Mouse (Mus musculus) heart, embryonic 10.5 days (tissue): ENCODE measurements around the gene Sema4g. TPM values are rescaled to one million over a fixed set of nuclear protein-coding genes. Genes with fewer than 3 reads are reported as not detected.
A peak's percentile ranks its signal among the peaks of the same experiment; 100 is the strongest.

Source experiments
- DNase-seq: peaks from one replicate; pipeline ENCODE4 v3.0.0-alpha.2; 2017; ENCODE audit warnings: low spot score
- H3K27ac ChIP-seq: fragments of 300-500 bp; sonication (generic); 2 replicates; pipeline ENCODE4 v1.5.1; 2016; ENCODE audit warnings: mild to moderate bottlenecking
- H3K27me3 ChIP-seq: fragments of 300-500 bp; sonication (generic); 2 replicates; pipeline ENCODE4 v1.6.1; 2016; ENCODE audit warnings: mild to moderate bottlenecking; ENCODE audit not compliant: poor library complexity, insufficient read depth, severe bottlenecking
- H3K36me3 ChIP-seq: fragments of 300-500 bp; sonication (generic); 2 replicates; pipeline ENCODE4 v1.6.1; 2016; ENCODE audit warnings: mild to moderate bottlenecking, moderate library complexity
- H3K4me1 ChIP-seq: fragments of 300-500 bp; sonication (generic); 2 replicates; pipeline ENCODE4 v1.6.1; 2016; ENCODE audit warnings: mild to moderate bottlenecking
- H3K4me3 ChIP-seq: fragments of 300-500 bp; sonication (generic); 2 replicates; pipeline ENCODE4 v1.5.1; 2016; ENCODE audit warnings: mild to moderate bottlenecking, moderate library complexity
- H3K9me3 ChIP-seq: fragments of 300-500 bp; sonication (generic); 2 replicates; pipeline ENCODE4 v1.6.1; 2016; ENCODE audit warnings: mild to moderate bottlenecking, moderate library complexity
- WGBS: fragments of 180-500 bp; shearing (Covaris S2); methylation state at CpG from one replicate; pipeline ENCODE4 v1.1.7; 2016; 5-methylcytosine and 5-hydroxymethylcytosine counted together
- polyA plus RNA-seq: library from polyadenylated mRNA; unstranded; fragments of >200 nt; fragmentation: Nextera tagmentation; extraction: Ambion mirVana; gene quantifications from 2 replicates; pipeline ENCODE4 v1.2.1, GENCODE M21; 2016

The Sema4g gene
- polyA plus RNA-seq, 1 experiment from 2014 or later: 3.4 TPM

DNA sequence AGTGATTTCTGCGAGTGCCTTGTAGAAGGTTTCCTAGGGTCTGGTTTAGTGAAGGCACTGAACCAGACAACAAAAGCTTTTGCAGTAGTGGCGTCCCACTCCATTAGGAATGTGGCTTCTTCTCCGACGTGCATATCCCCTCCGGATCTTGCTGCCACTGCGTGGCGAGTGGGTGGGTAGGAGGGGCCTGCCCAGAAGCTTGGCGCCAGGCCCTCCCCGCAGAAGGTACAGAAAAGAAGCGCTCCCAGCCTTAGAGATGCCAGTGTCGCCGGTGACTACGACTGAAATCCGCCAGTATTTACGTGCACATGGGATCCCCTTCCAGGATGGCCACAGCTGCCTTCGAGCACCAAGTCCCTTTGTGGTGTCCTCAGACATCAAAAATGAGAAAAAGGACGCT lies 18.1 kb downstream of the Sema4g start:
- Histone ChIP-seq H3K27ac (peak overlapping the region; percentile 88), H3K4me1 (peaks cover 24% of the 10 kb centered on the region), H3K4me3 (peak overlapping the region; percentile 91), H3K27me3 (no peaks in the 10 kb centered on the region), H3K36me3 (peaks cover 60% of the 10 kb centered on the region), H3K9me3 (no peaks in the 10 kb centered on the region)
- WGBS: 40% methylated on average over 17 of the region's 17 CpGs
- no peak for DNase-seq

DNA sequence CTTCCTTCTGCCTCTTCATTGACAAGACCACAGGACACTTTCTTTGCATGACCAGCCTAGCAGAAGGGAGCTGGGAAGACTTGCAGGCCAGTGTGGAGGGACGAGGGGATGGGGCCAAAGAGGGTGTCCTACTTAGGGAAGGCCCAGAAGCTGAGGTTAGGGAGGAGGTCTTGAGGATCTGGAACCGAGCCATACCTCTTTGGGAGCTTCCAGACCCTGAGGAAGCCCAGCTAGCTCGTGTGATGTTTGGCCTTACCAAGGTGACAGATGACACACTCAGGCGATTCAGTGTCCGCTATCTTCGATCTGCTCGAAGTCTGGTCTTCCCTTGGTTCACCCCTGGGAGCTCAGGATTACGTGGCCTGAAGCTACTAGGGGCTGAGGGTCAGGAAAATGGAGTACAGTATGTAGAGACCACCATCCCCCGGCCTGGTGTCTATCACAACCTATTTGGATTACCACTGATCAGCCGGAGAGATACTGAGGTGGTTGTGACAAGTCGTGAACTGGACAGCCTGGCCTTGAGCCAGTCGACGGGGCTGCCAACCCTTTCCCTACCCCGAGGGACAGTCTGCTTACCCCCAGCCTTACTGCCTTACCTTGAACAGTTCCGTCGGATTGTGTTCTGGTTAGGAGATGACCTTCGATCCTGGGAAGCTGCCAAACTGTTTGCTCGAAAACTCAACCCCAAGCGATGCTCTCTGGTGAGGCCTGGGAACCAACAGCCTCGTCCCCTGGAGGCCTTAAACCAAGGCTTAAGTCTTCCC lies 18.7 kb downstream of the Sema4g start:
- peaks cover 24% of the 10 kb centered on the region for H3K4me1 ChIP-seq
- peak overlapping the region; percentile 91 for H3K4me3 ChIP-seq
- WGBS: 88% methylated on average over 20 of the region's 20 CpGs
- H3K27ac ChIP-seq: peak overlapping the region; percentile 88
- H3K9me3 ChIP-seq: no peaks in the 10 kb centered on the region
- peaks cover 64% of the 10 kb centered on the region for H3K36me3 ChIP-seq
- no peaks in the 10 kb centered on the region for H3K27me3 ChIP-seq
- DNase-seq: no peak

DNA sequence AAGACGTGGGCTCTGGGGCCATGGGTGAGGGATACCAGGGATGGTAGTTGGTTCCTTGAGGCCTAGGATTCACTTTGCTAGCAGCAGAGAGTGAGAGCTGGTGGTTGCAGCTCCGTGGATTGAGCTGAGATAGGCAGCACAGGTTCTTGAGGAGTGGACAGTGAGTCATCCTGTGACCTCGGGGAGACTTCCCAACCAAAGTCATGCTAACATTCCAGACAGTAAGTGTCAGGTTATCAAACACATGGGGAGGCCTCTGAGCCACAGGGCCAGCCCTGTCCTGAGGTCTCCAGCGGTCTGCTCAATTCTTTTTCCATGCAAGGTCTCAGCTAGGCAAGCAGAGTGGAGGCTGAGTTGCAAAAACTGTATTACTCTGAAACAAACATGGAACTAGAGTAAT lies 21.7 kb downstream of the Sema4g start:
- WGBS: 83% methylated on average over 4 of the region's 4 CpGs
- peaks cover 37% of the 10 kb centered on the region for H3K4me1 ChIP-seq
- no peak overlapping the region for H3K4me3 ChIP-seq
- no peaks in the 10 kb centered on the region for H3K27me3 ChIP-seq
- no peak for DNase-seq
- no peak overlapping the region for H3K27ac ChIP-seq
- H3K9me3 ChIP-seq: no peaks in the 10 kb centered on the region
- peaks cover 44% of the 10 kb centered on the region for H3K36me3 ChIP-seq

DNA sequence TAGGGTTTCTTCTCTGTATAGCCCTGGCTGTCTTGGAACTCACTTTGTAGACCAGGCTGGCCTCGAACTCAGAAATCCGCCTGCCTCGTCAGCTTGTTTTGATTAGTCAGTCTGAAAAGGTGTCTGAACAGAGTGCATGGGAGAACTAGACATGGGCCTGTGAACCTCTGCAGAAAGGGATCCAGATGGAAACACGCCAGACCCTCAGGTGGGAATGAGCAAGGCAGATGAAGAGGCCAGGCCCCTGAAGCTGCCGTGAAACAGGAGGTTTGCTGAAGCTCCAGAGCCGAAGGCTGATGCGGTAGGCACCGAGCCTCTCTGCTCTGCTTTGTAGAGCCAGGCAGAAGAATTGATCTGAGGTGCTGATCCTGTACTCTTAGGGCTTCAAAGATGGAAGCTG lies 23.3 kb downstream of the Sema4g start:
- DNase-seq: no peak
- peaks cover 46% of the 10 kb centered on the region for H3K4me1 ChIP-seq
- no peaks in the 10 kb centered on the region for H3K27me3 ChIP-seq
- no peak overlapping the region for H3K27ac ChIP-seq
- peaks cover 44% of the 10 kb centered on the region for H3K36me3 ChIP-seq
- 81% methylated on average over 8 of the region's 8 CpGs for WGBS
- no peaks in the 10 kb centered on the region for H3K9me3 ChIP-seq
- H3K4me3 ChIP-seq: no peak overlapping the region

DNA sequence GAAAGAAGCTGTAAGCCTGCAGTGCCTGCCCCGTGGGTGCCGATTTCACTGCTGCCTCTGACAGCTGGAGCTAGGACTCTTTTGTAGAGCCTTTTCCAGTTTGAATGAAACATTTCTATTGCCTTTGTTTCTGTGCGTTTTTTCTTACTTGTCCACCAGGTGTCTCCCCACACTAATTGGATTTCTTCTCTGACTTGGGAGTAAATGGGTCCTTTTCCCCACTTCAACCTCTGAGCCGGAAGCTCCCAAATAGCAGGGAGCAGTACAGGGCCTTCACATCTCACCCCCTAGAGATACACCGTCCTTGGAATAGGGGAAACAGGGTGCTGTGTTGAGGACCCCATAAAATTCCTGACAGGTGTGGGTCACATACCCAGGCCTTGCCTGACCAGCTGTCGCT lies 23.7 kb downstream of the Sema4g start:
- Histone ChIP-seq H3K27me3 (no peaks in the 10 kb centered on the region), H3K9me3 (no peaks in the 10 kb centered on the region), H3K27ac (no peak overlapping the region), H3K4me1 (peaks cover 45% of the 10 kb centered on the region), H3K36me3 (peaks cover 44% of the 10 kb centered on the region), H3K4me3 (no peak overlapping the region)
- WGBS: 49% methylated on average over 6 of the region's 6 CpGs
- DNase-seq: no peak

DNA sequence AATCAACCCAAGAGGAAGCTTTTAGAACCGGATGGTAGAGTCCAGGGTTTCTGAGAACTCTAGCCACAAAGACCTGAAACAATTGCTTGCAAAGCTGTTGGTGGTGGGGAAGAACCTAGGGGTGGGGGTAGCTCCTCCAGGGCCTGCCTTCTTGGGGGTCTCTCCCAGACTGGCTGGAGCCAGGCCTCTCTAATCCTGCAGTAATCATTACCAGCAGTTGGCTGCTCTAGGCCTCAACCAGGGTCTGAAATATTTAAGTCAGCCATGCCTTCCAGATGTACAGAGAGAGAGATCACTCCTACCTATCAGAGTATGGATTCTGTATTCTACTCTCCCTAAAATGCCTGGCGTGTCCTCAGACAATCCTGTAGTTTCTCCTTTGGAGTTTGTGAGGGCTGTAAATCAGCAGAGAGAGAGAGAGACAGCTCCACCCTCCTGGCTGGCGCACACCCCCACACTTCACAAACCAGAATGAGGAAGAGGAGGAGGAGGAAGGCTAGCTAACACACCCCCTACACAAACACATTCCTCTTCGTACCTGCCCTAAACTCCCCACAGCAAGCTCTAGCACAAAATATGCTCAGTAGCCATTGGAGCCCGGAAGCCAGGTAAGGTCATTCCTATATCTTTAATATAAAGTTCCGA lies 24.8 kb downstream of the Sema4g start:
- 60% methylated on average over 6 of the region's 6 CpGs for WGBS
- no peaks in the 10 kb centered on the region for H3K9me3 ChIP-seq
- H3K4me1 ChIP-seq: peaks cover 47% of the 10 kb centered on the region
- H3K27me3 ChIP-seq: no peaks in the 10 kb centered on the region
- peaks cover 34% of the 10 kb centered on the region for H3K36me3 ChIP-seq
- DNase-seq: no peak
- peak overlapping the region; percentile 82 for H3K4me3 ChIP-seq
- H3K27ac ChIP-seq: peak overlapping the region; percentile 99

DNA sequence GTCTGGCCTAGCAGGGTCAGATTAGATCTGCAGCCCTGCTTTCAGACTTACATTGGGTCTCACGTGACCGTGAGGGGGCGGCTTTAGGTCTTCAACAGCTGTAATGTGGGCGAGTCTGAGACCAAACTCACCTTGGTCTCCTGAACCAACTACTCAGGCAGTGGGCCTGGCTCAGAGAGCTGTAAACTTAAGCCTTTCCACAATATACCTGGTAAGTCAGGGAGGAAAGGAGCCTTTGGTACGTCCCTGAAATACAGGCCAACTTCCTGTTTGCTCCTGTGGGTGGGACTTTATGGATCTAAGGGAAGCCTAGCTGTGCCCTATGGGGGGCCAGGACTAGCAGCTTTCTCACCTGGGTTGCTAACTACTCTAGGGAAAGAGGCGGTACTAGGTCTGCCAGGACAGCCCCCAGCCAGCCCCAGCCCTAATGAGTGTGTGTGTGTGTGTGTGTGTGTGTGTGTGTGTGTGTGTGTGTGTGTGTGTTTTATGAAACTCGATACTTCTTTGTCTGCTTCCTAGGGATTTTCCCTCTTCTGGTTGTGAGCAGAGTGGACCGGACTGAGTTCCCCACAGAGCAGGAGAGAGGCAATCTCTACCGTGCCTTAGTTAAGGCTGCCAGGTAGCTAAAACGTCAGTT lies 25.6 kb downstream of the Sema4g start, which contains the start of gene Lzts2:
TSS of gene Lzts2 (plus strand) at position 80 of the 637 bp plus-strand sequence.
- DNase-seq: no peak
- peaks cover 54% of the 10 kb centered on the region for H3K4me1 ChIP-seq
- 3% methylated on average over 10 of the region's 10 CpGs for WGBS
- H3K9me3 ChIP-seq: no peaks in the 10 kb centered on the region
- H3K4me3 ChIP-seq: peak within 1 kb of the TSS; percentile 82
- H3K36me3 ChIP-seq: peaks cover 29% of the 10 kb centered on the region
- H3K27me3 ChIP-seq: no peaks in the 10 kb centered on the region
- peak within 1 kb of the TSS; percentile 99 for H3K27ac ChIP-seq

DNA sequence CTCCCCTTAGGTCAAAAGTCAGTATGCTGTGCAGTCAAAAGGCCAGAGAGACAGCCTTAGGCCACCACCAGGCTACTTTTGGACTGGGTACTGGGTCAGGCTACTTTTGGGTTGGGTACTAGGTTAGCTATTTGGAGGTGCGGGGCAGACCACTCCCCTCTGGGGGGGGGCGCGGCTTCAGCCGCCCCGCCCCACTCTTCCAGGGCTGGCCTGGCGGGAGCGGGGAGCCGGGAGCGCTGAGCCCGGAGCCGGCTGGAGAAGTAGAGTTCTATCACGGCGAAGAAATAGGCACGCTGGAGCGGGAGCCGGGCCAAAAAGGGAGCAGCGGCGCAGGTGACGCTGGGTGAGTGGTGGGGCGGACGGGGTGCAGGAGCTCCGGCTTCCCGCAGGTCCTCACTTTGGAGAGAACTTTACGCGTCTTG lies 26.1 kb downstream of the Sema4g start:
- Histone ChIP-seq H3K27me3 (no peaks in the 10 kb centered on the region), H3K9me3 (no peaks in the 10 kb centered on the region), H3K36me3 (peaks cover 24% of the 10 kb centered on the region), H3K4me3 (peak overlapping the region; percentile 82), H3K27ac (peak overlapping the region; percentile 99), H3K4me1 (peaks cover 60% of the 10 kb centered on the region)
- no peak for DNase-seq
- whole genome bisulfite sequencing: under 1% methylated on average over 25 of the region's 25 CpGs

DNA sequence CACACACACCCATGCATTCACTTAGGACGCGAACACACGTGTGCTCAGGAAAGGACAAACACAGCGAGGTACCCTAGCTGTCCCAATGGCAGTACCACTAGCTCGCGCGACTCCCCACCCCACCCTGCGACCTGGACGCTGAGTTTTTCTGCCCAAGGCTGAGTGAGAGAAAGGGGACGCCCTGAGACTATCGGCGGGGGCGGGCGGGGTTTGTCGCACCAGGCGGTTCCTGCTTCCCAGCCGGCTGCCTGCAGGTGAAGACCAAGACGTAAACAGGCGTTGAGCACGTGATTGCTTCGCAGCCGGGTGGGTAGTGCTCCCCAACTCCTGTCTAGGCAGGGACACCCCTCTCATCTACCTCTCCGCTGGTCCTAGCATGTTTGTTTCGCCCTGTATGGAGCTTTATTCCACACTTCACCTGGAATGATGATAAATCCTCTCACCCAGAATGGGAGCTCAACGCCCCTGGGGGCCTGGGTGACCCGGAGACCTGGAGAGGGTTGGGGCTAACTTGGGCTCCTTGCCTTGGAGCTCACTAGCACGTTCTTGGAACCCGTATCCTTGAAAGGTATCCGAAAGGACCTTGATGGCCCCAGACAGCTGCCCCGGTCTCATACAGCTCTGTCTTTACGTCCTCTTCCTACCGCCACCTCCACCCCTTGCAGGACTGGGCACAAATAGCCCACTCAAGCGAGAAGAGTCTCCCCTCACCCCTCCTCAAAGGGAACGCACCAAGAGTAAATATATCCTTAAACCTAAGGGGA lies 26.8 kb downstream of the Sema4g start:
- whole genome bisulfite sequencing: under 1% methylated on average over 34 of the region's 34 CpGs

DNA sequence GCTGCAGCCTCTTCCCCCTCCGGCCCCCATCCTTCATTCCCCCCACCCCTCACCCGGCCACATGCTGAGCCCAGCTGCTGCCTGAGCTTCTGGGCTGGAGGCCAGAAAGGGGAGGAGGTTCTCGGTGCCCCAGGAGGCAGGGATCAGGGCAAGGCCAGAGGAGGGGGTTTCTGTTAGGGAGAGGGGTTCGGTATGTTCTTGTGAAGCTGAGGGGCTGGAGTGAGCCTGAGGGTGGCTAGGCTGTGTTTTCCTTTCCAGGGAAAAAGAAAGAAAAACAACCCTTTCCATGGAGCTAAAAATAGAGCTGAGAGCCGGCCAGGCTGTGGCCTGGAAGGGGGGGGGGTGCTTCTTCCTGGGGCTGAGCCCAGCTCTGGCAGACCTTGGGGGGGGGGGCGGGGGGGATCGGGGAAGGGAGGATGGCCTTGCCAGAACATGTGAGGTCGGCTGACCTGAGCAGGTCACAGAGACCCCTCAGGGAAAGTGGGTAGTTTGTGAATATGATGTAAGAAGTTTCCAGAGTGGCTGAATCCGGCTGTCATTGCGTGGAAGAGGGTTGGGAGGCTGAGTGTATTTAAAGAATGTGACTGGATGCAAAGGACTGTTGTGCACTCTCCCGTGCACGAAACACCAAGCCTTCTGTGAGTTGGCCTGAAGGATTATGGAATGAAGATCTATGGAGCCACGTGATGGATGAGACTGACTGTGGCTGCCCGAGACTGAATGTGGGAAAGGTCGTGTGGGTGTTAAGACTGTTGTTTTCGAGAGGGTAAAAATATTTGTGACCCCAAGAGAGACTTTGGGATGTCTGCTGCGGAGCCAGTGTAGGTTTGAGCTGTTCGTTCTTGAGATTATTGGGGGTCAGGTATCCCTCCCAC lies 27.7 kb downstream of the Sema4g start:
- Histone ChIP-seq H3K4me1 (peaks cover 76% of the 10 kb centered on the region), H3K36me3 (peaks cover 21% of the 10 kb centered on the region)
- WGBS: under 1% methylated on average over 16 of the region's 18 CpGs

More for the DNA sequence above, 26.8 kb downstream of the Sema4g start:
- Histone ChIP-seq H3K36me3 (peaks cover 22% of the 10 kb centered on the region), H3K4me1 (peaks cover 67% of the 10 kb centered on the region), H3K27ac (peak overlapping the region; percentile 99), H3K27me3 (no peaks in the 10 kb centered on the region), H3K4me3 (peak overlapping the region; percentile 82), H3K9me3 (no peaks in the 10 kb centered on the region)
- peak; percentile 92 for DNase-seq

DNA sequence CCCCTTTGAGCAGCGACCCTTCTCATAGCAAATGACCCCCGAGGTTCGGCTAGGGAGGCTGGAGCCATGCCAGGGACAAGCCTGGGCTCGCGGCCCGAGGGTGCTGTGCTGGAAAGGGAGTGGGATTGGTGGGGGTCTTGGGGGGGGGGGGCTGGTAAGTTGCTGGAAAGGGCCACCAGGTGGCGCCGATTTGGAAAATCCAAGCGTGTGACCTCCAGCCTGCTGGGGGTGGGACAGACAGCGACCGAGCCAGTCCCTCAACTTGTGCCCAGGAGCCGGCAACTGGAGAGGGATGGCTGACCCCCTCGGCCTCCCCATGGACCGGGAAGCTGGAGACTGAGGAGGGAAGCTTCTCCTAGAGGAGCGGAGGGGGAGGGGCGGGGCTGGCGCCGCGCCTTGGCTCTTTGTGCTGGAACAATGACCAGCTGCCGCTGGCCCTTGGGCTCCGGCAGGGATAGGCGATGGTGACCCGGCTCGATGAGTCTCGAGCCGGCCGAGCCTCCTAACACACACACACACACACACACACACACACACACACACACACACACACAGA lies 28.4 kb downstream of the Sema4g start:
- peak overlapping the region; percentile 99 for H3K27ac ChIP-seq
- no peaks in the 10 kb centered on the region for H3K27me3 ChIP-seq
- peaks cover 22% of the 10 kb centered on the region for H3K36me3 ChIP-seq
- peaks cover 77% of the 10 kb centered on the region for H3K4me1 ChIP-seq
- no peaks in the 10 kb centered on the region for H3K9me3 ChIP-seq
- peak; percentile 92 for DNase-seq
- peak overlapping the region; percentile 82 for H3K4me3 ChIP-seq
- WGBS: under 1% methylated on average over 26 of the region's 27 CpGs

More for the DNA sequence above, 27.7 kb downstream of the Sema4g start:
- peak; percentile 85 for DNase-seq
- H3K9me3 ChIP-seq: no peaks in the 10 kb centered on the region
- no peaks in the 10 kb centered on the region for H3K27me3 ChIP-seq
- peak overlapping the region; percentile 82 for H3K4me3 ChIP-seq
- H3K27ac ChIP-seq: peak overlapping the region; percentile 99
